9 mouse cellular contexts compared by ENCODE assay signal in the genomic region with DNA sequence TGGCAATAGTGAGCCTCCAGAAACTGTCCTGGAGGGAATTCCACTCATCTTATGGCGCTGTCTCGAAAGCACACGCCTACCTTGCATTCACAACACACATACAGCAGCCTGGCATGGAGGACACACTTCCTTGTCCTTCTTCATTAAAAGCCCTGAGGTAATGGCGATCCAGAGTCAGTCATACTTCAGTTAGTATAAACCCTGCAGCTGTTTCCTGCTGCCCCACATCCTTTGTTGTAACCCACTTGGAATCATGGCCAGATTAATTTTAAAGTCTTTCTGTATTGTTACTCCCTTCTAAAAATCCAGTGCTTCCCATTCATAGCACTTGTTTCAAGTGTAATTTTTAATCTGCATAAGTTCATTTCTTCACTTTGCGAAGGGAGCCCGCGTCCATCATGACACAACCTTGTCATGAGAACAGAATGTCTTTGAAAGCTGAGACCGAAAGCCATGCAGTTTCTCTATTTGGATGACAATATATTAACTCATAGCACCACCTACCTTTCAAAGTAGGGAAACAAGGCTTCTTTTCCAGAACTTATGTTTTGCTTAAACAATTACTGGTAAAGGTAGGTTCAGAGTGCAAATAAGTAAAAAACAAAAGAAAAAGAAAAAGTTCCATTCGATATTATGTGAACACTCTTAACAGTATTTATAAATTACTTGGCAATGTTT. TPM values are rescaled to one million over a fixed set of nuclear protein-coding genes. Genes with fewer than 3 reads are reported as not detected.
DNase-seq lines count a peak whose midpoint lies in the region; ATAC-seq and TF ChIP-seq lines count a peak whose summit lies in the region.
"Had no signal": no experiment of that assay in that cellular context is flagged by ENCODE, and none has a peak within 500 bp of the region (broad histone marks: within the 10 kb centered on the region; RNA-seq: fewer than 3 reads in every experiment).

No protein-coding gene starts in this region.

- H3K27me3 ChIP-seq in neural tube, embryonic 15.5 days (replicated peaks), result no peaks in the 10 kb centered on the region
- H3K27me3 ChIP-seq: liver, embryonic 15.5 days had no signal

- peak; percentile 67 for TF ChIP-seq CTCF in left cerebral cortex, adult 2 months (IDR thresholded peaks at IDR 0.05)

- no peak overlapping the region for H3K27ac ChIP-seq in left cerebral cortex, adult 2 months
- no peak overlapping the region for H3K27ac ChIP-seq in neural tube, embryonic 15.5 days (replicated peaks)
- H3K27ac ChIP-seq: liver, embryonic 15.5 days had no signal

- H3K4me1 ChIP-seq in neural tube, embryonic 15.5 days, result 0 out of 2 replicates have a peak, but pooled peaks cover 2% of the 10 kb centered on the region

- peak; percentile 25 for DNase-seq in cerebellum, adult 9-10 months
- DNase-seq in cerebellum, postnatal 25 days, result no peak
- no peak for DNase-seq in left cerebral cortex, adult 2 months (ENCODE audit: extremely low spot score in 1 of 2, low spot score in 2 of 2)
- DNase-seq in left cerebral cortex, postnatal 10 days (ENCODE audit: extremely low spot score in 1 of 2, low spot score in 2 of 2), result no peak
- peak; percentile 14 for DNase-seq in forelimb bud, embryonic 11.5 days (ENCODE audit: low read depth, low spot score)
- no peak for DNase-seq in testis, postnatal 10 days (ENCODE audit: low spot score)
- DNase-seq in spleen, postnatal 10 days (ENCODE audit: low spot score in 2 of 2), result no peak

- H3K4me2 ChIP-seq in neural tube, embryonic 15.5 days, result no peak overlapping the region
- H3K4me2 ChIP-seq: liver, embryonic 15.5 days had no signal

- WGBS in neural tube, embryonic 15.5 days, result 68% methylated on average over 9 of the region's 9 CpGs

- peaks cover 7% of the 10 kb centered on the region for H3K36me3 ChIP-seq in neural tube, embryonic 15.5 days

- H3K9ac ChIP-seq in neural tube, embryonic 15.5 days (replicated peaks), result no peak overlapping the region
- H3K9ac ChIP-seq: liver, embryonic 15.5 days had no signal

- intact Hi-C loops in left cerebral cortex, adult 2 months (cut with DNase I), result loop anchor here (2.0 to 5.0 kb wide), 4 partner anchors 214 to 427 kb away; no protein-coding TSS in a partner anchor
- intact Hi-C loops in left cerebral cortex, postnatal 10 days (cut with DNase I), result loop anchor here (5.0 to 10.0 kb wide), 2 partner anchors 214 to 332 kb away; no protein-coding TSS in a partner anchor

- no peaks in the 10 kb centered on the region for H3K9me3 ChIP-seq in neural tube, embryonic 15.5 days (replicated peaks)
- H3K9me3 ChIP-seq: liver, embryonic 15.5 days had no signal

- ATAC-seq in neural tube, embryonic 15.5 days (ENCODE audit: low FRiP score), result peak; percentile 67; the same call in 1 of the 2 replicates

- no peak overlapping the region for H3K4me3 ChIP-seq in left cerebral cortex, adult 2 months
- no peak overlapping the region for H3K4me3 ChIP-seq in neural tube, embryonic 15.5 days (replicated peaks)
- H3K4me3 ChIP-seq: liver, embryonic 15.5 days had no signal

RNA-seq across cellular contexts. Expression of a gene that starts 54.4 kb away (rescaled TPM):
- 10 to 100 TPM; 56.4 to 58.7 TPM for total RNA-seq in left cerebral cortex, adult 2 months (2021)
- 10 to 100 TPM; 69.4 to 70.6 TPM for total RNA-seq in left cerebral cortex, postnatal 10 days (2021)
- polyA plus RNA-seq in neural tube, embryonic 15.5 days (2015; fragmentation: Nextera tagmentation; extraction: Ambion mirVana), result 70.6 and 74.0 TPM in 2 replicates

RNA-seq across cellular contexts. Expression of a gene that starts 54.5 kb away (rescaled TPM):
- 10 to 100 TPM; 18.8 to 25.9 TPM for total RNA-seq in left cerebral cortex, adult 2 months (2021)
- 10 to 100 TPM; 29.8 to 29.9 TPM for total RNA-seq in left cerebral cortex, postnatal 10 days (2021)
- polyA plus RNA-seq in neural tube, embryonic 15.5 days (2015; fragmentation: Nextera tagmentation; extraction: Ambion mirVana), result 54.3 and 57.3 TPM in 2 replicates

Comparison
In these comparisons a context has a peak if more than half of its experiments do, and no peak if none do; other contexts are left out.
1. DNase-seq: peak in cerebellum, adult 9-10 months (single experiment) and forelimb bud, embryonic 11.5 days (single experiment); none in cerebellum, postnatal 25 days (0 of 2), left cerebral cortex, adult 2 months (0 of 2), left cerebral cortex, postnatal 10 days (0 of 2), testis, postnatal 10 days (single experiment) and spleen, postnatal 10 days (0 of 2).